ENCODE assay signal across 24 mouse cellular contexts in the genomic region with DNA sequence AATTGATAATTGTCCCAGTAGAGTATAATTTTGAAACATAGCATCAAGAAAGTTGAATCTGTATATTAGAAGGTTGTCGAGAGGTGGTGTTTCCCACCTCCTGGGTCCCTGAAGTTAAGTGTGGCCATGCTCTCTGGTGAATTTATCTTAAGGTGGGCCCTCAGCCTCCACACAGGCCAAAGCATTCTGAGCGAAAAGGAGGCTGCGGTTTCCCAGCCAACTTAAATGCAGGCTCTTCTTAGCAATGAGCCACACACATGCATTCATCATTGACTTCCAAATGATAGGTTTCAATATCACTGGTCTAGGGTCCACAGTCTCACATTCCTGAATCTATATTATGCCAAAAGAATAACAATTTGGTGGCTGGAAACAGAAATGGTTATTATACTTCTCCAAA.
A peak's percentile ranks its signal among the peaks of the same experiment; 100 is the strongest.
DNase-seq lines count a peak whose midpoint lies in the region; ATAC-seq and TF ChIP-seq lines count a peak whose summit lies in the region.
"Had no signal": no experiment of that assay in that cellular context is flagged by ENCODE, and none has a peak within 500 bp of the region (broad histone marks: within the 10 kb centered on the region; RNA-seq: fewer than 3 reads in every experiment).

No protein-coding gene starts in this region.

- ATAC-seq in liver, embryonic 11.5 days (replicated peaks; ENCODE audit: low FRiP score): no peak
- ATAC-seq in embryonic facial prominence, embryonic 14.5 days (ENCODE audit: low read depth): peak; percentile 44; the same call in 1 of the 2 replicates
- ATAC-seq in heart, embryonic 11.5 days (replicated peaks; ENCODE audit: insufficient number of reproducible peaks, low FRiP score, low TSS enrichment): no peak
- ATAC-seq: forebrain, postnatal 0 days; intestine, postnatal 0 days; midbrain, embryonic 16.5 days had no signal

- no peak for DNase-seq in liver, embryonic 11.5 days (ENCODE audit: low spot score)
- no peak for DNase-seq in liver
- peak; percentile 36 for DNase-seq in MEL (ENCODE audit: low read depth, low spot score)
- DNase-seq in embryonic facial prominence, embryonic 14.5 days (ENCODE audit: low spot score): peak; percentile 70
- no peak for DNase-seq in ovary, adult 18-20 months (ENCODE audit: low spot score)
- DNase-seq in adrenal gland, postnatal 4 days (ENCODE audit: low spot score in 2 of 2): no peak
- DNase-seq: adrenal gland, postnatal 14 days; cerebellum, adult 2 months; cerebellum, postnatal 25 days; forebrain, postnatal 0 days; heart, postnatal 10 days; kidney, postnatal 10 days; thymus, postnatal 4 days had no signal

- H3K27ac ChIP-seq in liver, embryonic 11.5 days (ENCODE audit: low read depth, low read length): peak overlapping the region; percentile 32; the same call in 1 of the 2 replicates
- H3K27ac ChIP-seq in MEL (ENCODE audit: control insufficient read depth, low read depth, low read length): peak overlapping the region; percentile 53
- H3K27ac ChIP-seq in embryonic facial prominence, embryonic 14.5 days (replicated peaks; ENCODE audit: low read depth, low read length): no peak overlapping the region
- no peak overlapping the region for H3K27ac ChIP-seq in heart, embryonic 11.5 days (ENCODE audit: low read depth, low read length)
- H3K27ac ChIP-seq: embryonic facial prominence, embryonic 12.5 days; forebrain, embryonic 12.5 days; heart, embryonic 13.5 days; hindbrain, embryonic 14.5 days; limb, embryonic 10.5 days; limb, embryonic 15.5 days had no signal

- no peak overlapping the region for H3K9ac ChIP-seq in liver, embryonic 11.5 days (ENCODE audit: low read depth, low read length)
- H3K9ac ChIP-seq in MEL (ENCODE audit: control insufficient read depth, low read depth, low read length, poor library complexity, severe bottlenecking): peak overlapping the region; percentile 29; the same call in 1 of the 2 replicates
- H3K9ac ChIP-seq in embryonic facial prominence, embryonic 14.5 days (ENCODE audit: low read depth, low read length): no peak overlapping the region
- H3K9ac ChIP-seq in heart, embryonic 11.5 days (ENCODE audit: low read depth, low read length): no peak overlapping the region
- H3K9ac ChIP-seq: embryonic facial prominence, embryonic 12.5 days; forebrain, embryonic 12.5 days; forebrain, postnatal 0 days; heart, embryonic 13.5 days; hindbrain, embryonic 14.5 days; limb, embryonic 15.5 days had no signal

- H3K4me1 ChIP-seq in liver, embryonic 11.5 days (replicated peaks; ENCODE audit: control insufficient read depth, insufficient read depth, low read length): no peaks in the 10 kb centered on the region
- peaks cover 6 to 11% of the 10 kb centered on the region in 2 experiments for H3K4me1 ChIP-seq in MEL (ENCODE audit: control insufficient read depth in 1 of 2, insufficient read depth in 2 of 2, low read length in 2 of 2)
- no peaks in the 10 kb centered on the region for H3K4me1 ChIP-seq in embryonic facial prominence, embryonic 14.5 days (ENCODE audit: control insufficient read depth, insufficient read depth, low read length)
- H3K4me1 ChIP-seq in heart, embryonic 11.5 days (ENCODE audit: control insufficient read depth, insufficient read depth, low read length): no peaks in the 10 kb centered on the region
- H3K4me1 ChIP-seq: embryonic facial prominence, embryonic 12.5 days; forebrain, embryonic 12.5 days; limb, embryonic 10.5 days; limb, embryonic 15.5 days had no signal

- no peak for TF ChIP-seq CTCF in MEL (IDR thresholded peaks at IDR 0.05 in 2 of 3, conservative IDR thresholded peaks at IDR 0.05 in 1 of 3; ENCODE audit: control insufficient read depth in 1 of 3, insufficient read depth in 1 of 3, low read depth in 2 of 3, low read length in 3 of 3, poor library complexity in 1 of 3, severe bottlenecking in 1 of 3)

- H3K79me2 ChIP-seq in MEL (ENCODE audit: control insufficient read depth, insufficient read depth, low read length, poor library complexity): no peaks in the 10 kb centered on the region

- TF ChIP-seq EP300 in MEL (IDR thresholded peaks at IDR 0.05; ENCODE audit: low read depth in 1 of 2, low read length in 2 of 2): no peak

- H3K4me3 ChIP-seq in liver, embryonic 11.5 days (ENCODE audit: low read depth, low read length): no peak overlapping the region
- H3K4me3 ChIP-seq in MEL (ENCODE audit: control insufficient read depth in 1 of 2, insufficient read depth in 1 of 2, low read depth in 2 of 2, low read length in 2 of 2): peak overlapping the region; percentile 2 to 49; a peak in 3 of 4 replicates
- H3K4me3 ChIP-seq in embryonic facial prominence, embryonic 14.5 days (ENCODE audit: low read depth, low read length): no peak overlapping the region
- H3K4me3 ChIP-seq in heart, embryonic 11.5 days (ENCODE audit: low read depth, low read length): no peak overlapping the region
- H3K4me3 ChIP-seq: embryonic facial prominence, embryonic 12.5 days; forebrain, embryonic 12.5 days; heart, adult 2 months; heart, embryonic 13.5 days; limb, embryonic 10.5 days; limb, embryonic 15.5 days had no signal

- no peaks in the 10 kb centered on the region for H3K27me3 ChIP-seq in liver, embryonic 11.5 days (replicated peaks; ENCODE audit: control insufficient read depth, insufficient read depth, low read length)
- no peaks in the 10 kb centered on the region for H3K27me3 ChIP-seq in MEL (ENCODE audit: control insufficient read depth in 1 of 2, insufficient read depth in 2 of 2, low read length in 2 of 2)
- H3K27me3 ChIP-seq in embryonic facial prominence, embryonic 14.5 days (replicated peaks; ENCODE audit: control insufficient read depth, insufficient read depth, low read length): no peaks in the 10 kb centered on the region
- H3K27me3 ChIP-seq in heart, embryonic 11.5 days (ENCODE audit: control insufficient read depth, insufficient read depth, low read length): no peaks in the 10 kb centered on the region
- H3K27me3 ChIP-seq: embryonic facial prominence, embryonic 12.5 days; forebrain, embryonic 12.5 days; heart, embryonic 13.5 days; limb, embryonic 15.5 days had no signal

- no peaks in the 10 kb centered on the region for H3K9me3 ChIP-seq in liver, embryonic 11.5 days (ENCODE audit: control insufficient read depth, low read length)
- H3K9me3 ChIP-seq in MEL (replicated peaks; ENCODE audit: insufficient read depth, low read length): no peaks in the 10 kb centered on the region
- no peaks in the 10 kb centered on the region for H3K9me3 ChIP-seq in embryonic facial prominence, embryonic 14.5 days (ENCODE audit: control insufficient read depth, low read length)
- no peaks in the 10 kb centered on the region for H3K9me3 ChIP-seq in heart, embryonic 11.5 days (replicated peaks; ENCODE audit: control insufficient read depth, low read length)
- H3K9me3 ChIP-seq: embryonic facial prominence, embryonic 12.5 days; forebrain, embryonic 12.5 days; heart, embryonic 13.5 days; limb, embryonic 10.5 days; limb, embryonic 15.5 days had no signal

- no peak for TF ChIP-seq RAD21 in MEL (IDR thresholded peaks at IDR 0.05; ENCODE audit: low read depth, low read length)

- 75% methylated on average over 3 of the region's 3 CpGs for WGBS in liver, embryonic 11.5 days
- WGBS in embryonic facial prominence, embryonic 14.5 days: 76% methylated on average over 3 of the region's 3 CpGs
- WGBS in heart, embryonic 11.5 days (ENCODE audit: insufficient replicate concordance): 81% methylated on average over 3 of the region's 3 CpGs

- no peaks in the 10 kb centered on the region for H3K36me3 ChIP-seq in liver, embryonic 11.5 days (ENCODE audit: control insufficient read depth, insufficient read depth, low read length)
- peaks cover 0 to 16% of the 10 kb centered on the region in 2 experiments; a peak in 2 of 4 replicates for H3K36me3 ChIP-seq in MEL (ENCODE audit: control insufficient read depth in 1 of 2, insufficient read depth in 2 of 2, low read length in 2 of 2)
- no peaks in the 10 kb centered on the region for H3K36me3 ChIP-seq in embryonic facial prominence, embryonic 14.5 days (ENCODE audit: control insufficient read depth, insufficient read depth, low read length)
- no peaks in the 10 kb centered on the region for H3K36me3 ChIP-seq in heart, embryonic 11.5 days (ENCODE audit: control insufficient read depth, insufficient read depth, low read length)
- H3K36me3 ChIP-seq: embryonic facial prominence, embryonic 12.5 days; forebrain, embryonic 12.5 days; limb, embryonic 10.5 days; limb, embryonic 15.5 days had no signal

- H3K4me2 ChIP-seq in liver, embryonic 11.5 days: no peak overlapping the region
- no peak overlapping the region for H3K4me2 ChIP-seq in embryonic facial prominence, embryonic 14.5 days (ENCODE audit: low read depth, low read length)
- no peak overlapping the region for H3K4me2 ChIP-seq in heart, embryonic 11.5 days
- H3K4me2 ChIP-seq: embryonic facial prominence, embryonic 12.5 days; forebrain, embryonic 12.5 days; heart, embryonic 13.5 days; hindbrain, embryonic 14.5 days; limb, embryonic 15.5 days; midbrain, embryonic 11.5 days had no signal

- no peak for TF ChIP-seq POLR2A in MEL (IDR thresholded peaks at IDR 0.05; ENCODE audit: control insufficient read depth in 1 of 2, insufficient read depth in 1 of 2, low read depth in 1 of 2, low read length in 2 of 2, poor library complexity in 1 of 2)

TF ChIP-seq in MEL, 35 proteins besides CTCF, POLR2A, EP300 and RAD21:
- TF ChIP-seq RCOR1 (IDR thresholded peaks at IDR 0.05; ENCODE audit: low read depth, low read length) (no peak), TCF12 (IDR thresholded peaks at IDR 0.05; ENCODE audit: low read depth, low read length) (no peak), SIN3A (IDR thresholded peaks at IDR 0.05; ENCODE audit: low read length) (no peak)

Comparison
In these comparisons a context has a peak if more than half of its experiments do, and no peak if none do; other contexts are left out.
1. DNase-seq: peak in MEL (single experiment) and embryonic facial prominence, embryonic 14.5 days (single experiment); none in liver, embryonic 11.5 days (single experiment), liver (single experiment), ovary, adult 18-20 months (single experiment) and adrenal gland, postnatal 4 days (0 of 2).
2. H3K27ac ChIP-seq: peak in liver, embryonic 11.5 days (single experiment) and MEL (single experiment); none in embryonic facial prominence, embryonic 14.5 days (single experiment) and heart, embryonic 11.5 days (single experiment).
3. H3K4me3 ChIP-seq: peak in MEL (2 of 2); none in liver, embryonic 11.5 days (single experiment), embryonic facial prominence, embryonic 14.5 days (single experiment) and heart, embryonic 11.5 days (single experiment).